Mouse (Mus musculus) lung, postnatal 0 days (tissue): Measurements from ENCODE around the gene Sh3bp4. TPM values are rescaled to one million over a fixed set of nuclear protein-coding genes. Genes with fewer than 3 reads are reported as not detected.

ENCODE experiments used
- ATAC-seq: fragments of 200-750 bp; cut with Nextera tagmentation; 2 replicates; pipeline ENCODE4 v1.8.0; 2017; ENCODE audit warnings: moderate library complexity
- DNase-seq: peaks from one replicate; pipeline ENCODE4 v3.0.0-alpha.2; 2016; ENCODE audit warnings: low spot score
- H3K27ac ChIP-seq: fragments of 300-500 bp; sonication (generic); 2 replicates; pipeline ENCODE4 v1.5.1; 2014; ENCODE audit warnings: antibody characterized with exemption, mild to moderate bottlenecking, low read length, mixed read lengths
- H3K27me3 ChIP-seq: fragments of 300-500 bp; sonication (generic); replicated peaks from 2 replicates; pipeline ENCODE4 v1.6.1; 2014; ENCODE audit warnings: low read length, mixed read lengths; ENCODE audit not compliant: insufficient read depth
- H3K36me3 ChIP-seq: fragments of 300-500 bp; sonication (generic); 2 replicates; pipeline ENCODE4 v1.6.1; 2014; ENCODE audit warnings: low read length, mixed read lengths; ENCODE audit not compliant: insufficient read depth
- H3K4me1 ChIP-seq: fragments of 300-500 bp; sonication (generic); 2 replicates; pipeline ENCODE4 v1.6.1; 2014; ENCODE audit warnings: antibody characterized with exemption, low read depth, low read length, mixed read lengths; ENCODE audit not compliant: insufficient read depth
- H3K4me2 ChIP-seq: fragments of 300-500 bp; sonication (generic); replicated peaks from 2 replicates; pipeline ENCODE4 v1.6.1; 2014; ENCODE audit warnings: low read depth, mild to moderate bottlenecking, low read length, moderate library complexity, mixed read lengths
- H3K4me3 ChIP-seq: fragments of 300-500 bp; sonication (generic); 2 replicates; pipeline ENCODE4 v1.5.1; 2014; ENCODE audit warnings: low read depth, low read length
- H3K9ac ChIP-seq: fragments of 300-500 bp; sonication (generic); replicated peaks from 2 replicates; pipeline ENCODE4 v1.6.1; 2014; ENCODE audit warnings: low read depth, mild to moderate bottlenecking
- H3K9me3 ChIP-seq: fragments of 300-500 bp; sonication (generic); 2 replicates; pipeline ENCODE4 v1.6.1; 2016; ENCODE audit warnings: low read length, mixed read lengths
- CTCF ChIP-seq: IDR thresholded peaks from 2 replicates; pipeline ENCODE4 v1.5.1; 2016; ENCODE audit warnings: antibody characterized with exemption, mild to moderate bottlenecking
- EP300 ChIP-seq: IDR thresholded peaks from 2 replicates; pipeline ENCODE4 v1.6.1; 2016; ENCODE audit warnings: antibody characterized with exemption, mild to moderate bottlenecking, control low read depth
- WGBS: fragments of 180-500 bp; shearing (Covaris S2); extraction: QIAGEN DNeasy Blood & Tissue Kit; methylation state at CpG from one replicate; pipeline ENCODE4 v1.1.7; 2014; 5-methylcytosine and 5-hydroxymethylcytosine counted together
- polyA plus RNA-seq: library from polyadenylated mRNA; unstranded; fragments of >200 nt; fragmentation: Nextera tagmentation; extraction: Ambion mirVana; gene quantifications from 2 replicates; pipeline ENCODE4 v1.2.1, GENCODE M21; 2015

Gene Sh3bp4
- polyA plus RNA-seq, 1 experiment from 2014 or later, result 18.9 TPM

- Histone ChIP-seq H3K4me2 (no peak overlapping the region), H3K36me3 (no peaks in the 10 kb centered on the region), H3K27ac (peak overlapping the region; percentile 66), H3K4me3 (no peak overlapping the region), H3K9ac (no peak overlapping the region), H3K4me1 (peaks cover 69% of the 10 kb centered on the region), H3K27me3 (no peaks in the 10 kb centered on the region), H3K9me3 (no peaks in the 10 kb centered on the region)
- DNase-seq, result peak; percentile 67
- ATAC-seq, result no peak
- TF ChIP-seq CTCF, result no peak
- WGBS, result 62% methylated on average over 18 of the region's 18 CpGs
These were observed 35.9 kb downstream of the Sh3bp4 start for GRCm38 (mm10) chr1:89105891-89106830.

DNA sequence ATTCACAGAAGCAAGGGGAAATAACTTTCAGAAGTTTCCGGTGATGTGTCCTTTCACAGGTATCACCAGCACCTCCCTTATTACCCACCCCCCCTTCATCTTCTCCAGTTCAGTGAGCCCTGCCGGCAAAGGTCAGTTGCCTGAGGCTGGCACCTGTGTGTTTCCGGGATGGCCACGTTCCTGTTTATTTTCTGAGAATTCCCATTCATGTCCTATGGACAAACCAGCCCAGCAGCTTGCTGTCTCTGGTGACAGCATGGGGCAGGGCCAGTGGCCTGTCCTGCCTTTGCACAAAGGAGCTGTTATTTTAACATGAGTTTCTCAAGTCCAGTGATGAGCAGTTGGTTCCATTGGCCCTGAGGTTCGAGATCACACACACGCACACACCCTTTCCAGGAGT, 37.3 kb downstream of the Sh3bp4 start:
- peak overlapping the region; percentile 82 for H3K27ac ChIP-seq
- ATAC-seq (no peak), DNase-seq (no peak)
- H3K36me3 ChIP-seq, result no peaks in the 10 kb centered on the region
- no peak overlapping the region for H3K4me2 ChIP-seq
- TF ChIP-seq CTCF (no peak), EP300 (no peak)
- H3K4me3 ChIP-seq, result no peak overlapping the region
- H3K9me3 ChIP-seq, result no peaks in the 10 kb centered on the region
- H3K27me3 ChIP-seq, result no peaks in the 10 kb centered on the region
- H3K4me1 ChIP-seq, result peaks cover 74% of the 10 kb centered on the region
- WGBS, result 33% methylated on average over 6 of the region's 6 CpGs
- no peak overlapping the region for H3K9ac ChIP-seq

- Histone ChIP-seq H3K9me3 (no peaks in the 10 kb centered on the region), H3K4me3 (no peak overlapping the region), H3K27me3 (no peaks in the 10 kb centered on the region), H3K4me2 (no peak overlapping the region), H3K27ac (peak overlapping the region; percentile 82), H3K9ac (no peak overlapping the region), H3K36me3 (no peaks in the 10 kb centered on the region), H3K4me1 (peaks cover 65% of the 10 kb centered on the region)
- WGBS, result 3% methylated on average over 6 of the region's 6 CpGs
- no peak for TF ChIP-seq CTCF
- peak; percentile 83 for TF ChIP-seq EP300
- DNase-seq (peak; percentile 76), ATAC-seq (peak; percentile 41)
These were observed 38.2 kb downstream of the Sh3bp4 start for GRCm38 (mm10) chr1:89108340-89108896.

GRCm38 (mm10) chr1:89109767-89110166, 39.6 kb downstream of the Sh3bp4 start:
- no peak for DNase-seq
- Histone ChIP-seq H3K4me3 (no peak overlapping the region), H3K9me3 (no peaks in the 10 kb centered on the region), H3K4me1 (peaks cover 55% of the 10 kb centered on the region), H3K9ac (no peak overlapping the region), H3K4me2 (no peak overlapping the region), H3K27me3 (no peaks in the 10 kb centered on the region), H3K36me3 (no peaks in the 10 kb centered on the region), H3K27ac (peak overlapping the region; percentile 59)
- 60% methylated on average over 7 of the region's 7 CpGs for WGBS
- no peak for TF ChIP-seq EP300
- no peak for TF ChIP-seq CTCF
- ATAC-seq, result no peak

DNA sequence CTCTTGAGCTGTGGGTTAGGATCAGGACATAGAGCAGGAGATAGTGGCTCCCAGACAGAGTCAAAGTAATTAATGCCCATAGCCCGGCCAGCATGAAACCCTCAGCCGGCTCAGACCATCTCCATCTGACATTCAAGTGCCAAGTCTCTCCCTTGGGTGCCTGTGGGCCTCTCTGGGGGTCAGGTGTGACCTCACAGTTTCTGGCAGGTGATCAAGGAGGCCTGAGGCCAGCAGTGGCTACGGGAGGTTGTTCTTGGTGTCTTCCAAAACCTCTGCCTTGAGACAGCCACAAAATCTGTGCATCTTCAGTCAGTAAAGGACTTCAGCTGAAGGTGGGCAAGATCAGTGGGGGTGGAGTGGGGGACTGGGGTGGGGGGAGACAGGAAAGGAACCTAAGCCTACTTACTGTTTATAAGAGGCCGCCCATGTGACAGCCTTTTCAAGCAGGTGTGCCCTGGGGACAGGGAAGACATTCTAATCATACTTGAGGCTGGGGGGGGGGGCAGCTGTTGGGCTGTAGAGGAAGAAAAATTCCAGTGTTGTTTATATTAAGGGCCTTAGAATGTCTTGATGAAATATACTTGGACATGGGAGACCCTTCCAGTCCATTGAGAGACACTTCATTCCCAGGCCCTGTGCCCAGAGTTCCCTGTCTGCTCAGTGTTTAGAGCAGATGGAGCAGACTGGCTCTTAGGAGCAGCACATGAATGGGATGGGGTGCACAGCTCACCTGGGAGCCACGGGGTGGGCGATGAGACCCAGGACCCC, 40.7 kb downstream of the Sh3bp4 start:
- peak; percentile 91 for TF ChIP-seq EP300
- no peak for TF ChIP-seq CTCF
- WGBS, result 32% methylated on average over 6 of the region's 6 CpGs

DNA sequence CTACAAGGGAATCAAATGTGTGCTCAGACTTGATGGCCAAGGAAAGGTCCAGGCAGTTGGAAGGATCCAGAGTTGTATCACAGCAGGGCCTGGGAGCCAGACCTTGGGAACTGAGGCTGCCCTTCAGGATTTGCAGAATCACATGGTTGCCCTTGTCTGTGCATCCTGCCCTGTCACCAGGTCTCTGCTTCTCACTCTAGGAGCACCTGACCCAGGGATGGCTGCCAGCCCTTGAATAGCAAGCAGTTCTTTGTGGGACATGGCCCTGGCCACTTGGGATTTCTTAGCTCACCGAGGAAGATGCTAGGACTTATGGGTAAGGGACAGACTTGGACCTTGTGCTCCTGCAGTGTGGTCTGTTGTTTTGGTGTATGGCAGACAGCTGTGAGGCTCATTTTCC, 42.3 kb downstream of the Sh3bp4 start:
- no peaks in the 10 kb centered on the region for H3K9me3 ChIP-seq
- peaks cover 40% of the 10 kb centered on the region for H3K4me1 ChIP-seq
- TF ChIP-seq CTCF, result no peak
- ATAC-seq (no peak), DNase-seq (no peak)
- H3K27ac ChIP-seq, result no peak overlapping the region
- H3K9ac ChIP-seq, result no peak overlapping the region
- H3K27me3 ChIP-seq, result no peaks in the 10 kb centered on the region
- no peaks in the 10 kb centered on the region for H3K36me3 ChIP-seq
- no peak overlapping the region for H3K4me3 ChIP-seq
- WGBS, result 74% methylated on average over 1 of the region's 1 CpGs
- no peak overlapping the region for H3K4me2 ChIP-seq

More for the DNA sequence above, 40.7 kb downstream of the Sh3bp4 start:
- no peaks in the 10 kb centered on the region for H3K27me3 ChIP-seq
- no peaks in the 10 kb centered on the region for H3K9me3 ChIP-seq
- H3K36me3 ChIP-seq, result no peaks in the 10 kb centered on the region
- peak overlapping the region; percentile 59; the same call in 1 of the 2 replicates for H3K27ac ChIP-seq
- DNase-seq, result peak; percentile 83
- no peak overlapping the region for H3K4me3 ChIP-seq
- H3K4me1 ChIP-seq, result peaks cover 43% of the 10 kb centered on the region
- H3K4me2 ChIP-seq, result no peak overlapping the region
- H3K9ac ChIP-seq, result no peak overlapping the region
- ATAC-seq, result peak; percentile 70
